Mouse (Mus musculus) spleen, embryonic (tissue): ENCODE measurements around the gene Hist1h2ad.

ENCODE experiments used
- CTCF ChIA-PET: fragments of 350-600 bp; sonication (Branson Sonifier 250); formaldehyde crosslinking; loops from one replicate; lab custom pipeline; 2022; lab: Charles Lee

The Hist1h2ad gene

DNA sequence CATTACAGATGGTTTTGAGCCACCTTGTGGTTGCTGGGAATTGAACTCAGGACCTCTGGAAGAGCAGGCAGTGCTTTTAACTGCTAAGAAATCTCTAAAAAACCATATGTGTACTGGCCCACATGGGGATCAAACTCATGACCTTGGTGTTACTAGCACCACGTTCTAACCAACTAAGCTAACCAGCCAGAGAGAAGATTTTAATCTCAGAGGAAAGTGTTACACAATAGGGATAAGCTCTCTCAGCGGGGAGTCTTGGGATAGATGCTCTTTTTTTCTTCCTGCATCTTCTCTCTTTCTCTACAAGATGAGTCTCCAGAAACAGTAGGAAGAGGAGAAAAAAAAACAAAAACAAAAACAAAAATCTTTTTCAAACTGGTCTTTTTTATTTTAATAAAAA is 36.2 kb downstream of the Hist1h2ad start:
- CTCF ChIA-PET = no interaction called here

DNA sequence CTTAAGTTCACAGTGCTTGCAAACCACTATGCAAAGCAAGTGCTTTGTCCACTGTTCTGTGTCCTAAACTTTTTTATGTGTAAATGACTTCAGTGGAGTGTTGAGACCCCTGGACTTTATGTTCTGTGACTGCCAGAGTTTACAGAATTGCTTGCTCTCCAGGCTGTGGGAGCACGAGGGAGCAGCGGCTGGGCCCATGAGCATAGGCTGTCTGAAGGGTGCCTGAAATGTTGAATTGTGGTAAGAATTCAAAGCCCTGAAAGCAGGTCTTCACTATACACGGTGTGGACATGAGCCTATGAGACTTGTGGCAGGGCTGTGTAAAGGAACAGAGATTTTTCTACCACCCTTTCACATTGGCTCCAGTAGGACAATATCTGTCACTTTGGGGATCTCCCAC is 37.5 kb downstream of the Hist1h2ad start:
- CTCF ChIA-PET = no interaction called here

- CTCF ChIA-PET = interaction anchor here (0.5 to 0.6 kb wide), 2 partner anchors 65 to 81 kb away, joined by 3 to 5 read pairs; no protein-coding TSS in a partner anchor
These were observed 46.0 kb downstream of the Hist1h2ad start for GRCm38 (mm10) chr13:23620056-23620732.

DNA sequence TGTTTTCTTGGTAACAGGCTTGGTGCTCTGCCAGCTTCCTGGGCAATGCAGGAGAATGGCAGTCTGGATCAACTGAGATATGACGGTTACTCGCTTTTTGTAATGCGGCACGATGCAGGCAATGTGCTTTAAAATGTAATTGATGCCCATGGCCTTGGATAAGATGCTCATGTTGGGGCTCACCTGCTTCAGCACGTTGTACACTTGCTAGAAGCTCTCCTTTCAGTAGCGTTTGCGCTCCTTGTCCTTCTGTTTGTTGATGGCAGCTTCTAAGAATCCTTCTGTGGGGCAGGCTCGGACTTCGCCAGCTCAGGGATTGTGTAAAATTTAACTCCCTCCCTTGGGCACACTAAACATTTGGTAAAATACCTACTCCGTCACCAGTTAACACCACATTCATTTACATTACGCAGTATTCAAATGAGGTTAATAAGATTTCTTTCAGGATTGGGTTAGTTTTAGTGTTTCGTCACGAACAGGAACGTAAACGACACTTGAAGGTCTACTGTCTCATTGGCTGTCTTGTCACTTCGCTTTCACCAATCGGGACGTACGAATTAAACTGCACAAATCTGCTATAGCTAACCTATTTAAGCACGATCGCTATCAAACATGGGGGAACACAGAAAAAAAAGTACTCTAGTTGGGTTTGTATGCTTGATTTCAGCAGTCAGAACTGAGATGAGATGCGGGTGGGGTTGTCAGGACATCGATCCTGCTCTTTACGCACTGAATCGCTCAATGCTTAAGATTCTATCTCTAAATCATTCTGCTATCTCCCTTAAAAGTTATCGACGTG is 46.8 kb downstream of the Hist1h2ad start, which contains the start of gene Hist1h2be:
TSS of gene Hist1h2be (minus strand) at position 392 of the 799 bp plus-strand sequence.
- CTCF ChIA-PET = interaction anchor here (0.5 to 1.3 kb wide), 3 partner anchors 38 to 166 kb away, joined by 3 read pairs; no protein-coding TSS in a partner anchor

- CTCF ChIA-PET = interaction anchor here (1.3 kb wide), 1 partner anchor 39 kb away, joined by 3 read pairs; no protein-coding TSS in a partner anchor
These were observed 47.5 kb downstream of the Hist1h2ad start for GRCm38 (mm10) chr13:23621532-23622174.

GRCm38 (mm10) chr13:23622175-23622671 is 48.0 kb downstream of the Hist1h2ad start, which contains the start of gene Hist1h1e:
Gene Hist1h1e (minus strand): TSS chr13:23622558.
- CTCF ChIA-PET = interaction anchor here (0.8 kb wide), 1 partner anchor 54 kb away, joined by 3 read pairs; no protein-coding TSS in a partner anchor

DNA sequence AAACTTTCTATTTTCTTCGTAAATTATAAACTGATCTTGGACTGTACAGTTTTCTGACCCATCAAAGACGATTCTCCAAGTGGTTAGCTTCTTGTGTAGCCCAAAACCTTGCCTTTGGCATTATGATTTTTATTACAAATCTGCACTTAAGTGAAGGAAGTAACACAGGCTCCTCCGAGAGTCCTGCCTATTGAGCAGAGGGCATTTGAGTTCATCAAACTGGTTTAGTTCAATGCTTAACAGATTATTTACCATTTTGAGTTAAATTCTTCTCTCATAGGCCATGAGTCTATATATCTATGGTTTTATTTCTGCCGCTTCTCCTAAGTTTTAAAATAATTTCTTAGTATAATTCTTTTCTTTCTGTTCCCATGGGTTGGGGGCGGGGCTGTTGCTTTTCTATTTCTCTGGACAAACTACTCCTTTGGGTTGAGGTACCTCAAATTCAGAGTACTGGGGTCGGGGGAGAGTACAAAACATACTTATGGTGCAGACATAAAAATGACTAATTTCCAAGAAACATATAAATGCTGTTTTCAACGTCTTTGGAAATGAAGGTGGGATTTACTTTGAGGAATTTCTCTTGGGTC is 48.8 kb downstream of the Hist1h2ad start:
- CTCF ChIA-PET = interaction anchor here (0.8 kb wide), 1 partner anchor 55 kb away, joined by 3 read pairs; no protein-coding TSS in a partner anchor
